Mouse (Mus musculus) heart, adult 9 months (tissue): ENCODE data around the gene Atp6v0a4.

Experiments
- DNase-seq, 2 experiments: peaks; one replicate each; pipeline ENCODE4 v3.0.0; 2022; ENCODE audit warnings: low spot score in 2 of 2

Atp6v0a4 gene

DNA sequence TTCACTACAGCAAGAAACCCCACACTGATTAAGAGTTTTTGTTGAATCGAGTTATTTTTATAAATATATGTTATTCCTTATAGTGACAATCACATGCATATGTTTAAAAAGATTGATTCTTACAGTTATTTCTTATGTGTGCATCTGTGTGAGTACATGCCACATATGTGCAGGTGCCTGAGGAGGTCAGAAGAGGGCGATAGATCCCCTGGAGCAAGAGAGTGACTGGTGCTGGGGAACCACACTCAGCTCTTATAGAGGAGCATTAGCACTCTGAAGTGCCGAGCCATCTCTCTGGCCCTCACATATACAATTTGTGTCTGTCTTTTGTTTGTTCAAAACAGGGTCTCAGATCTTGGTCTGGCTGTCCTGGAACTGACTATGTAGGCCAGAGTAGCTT is 50.8 kb downstream of the Atp6v0a4 start:
- DNase-seq, result no peak

DNA sequence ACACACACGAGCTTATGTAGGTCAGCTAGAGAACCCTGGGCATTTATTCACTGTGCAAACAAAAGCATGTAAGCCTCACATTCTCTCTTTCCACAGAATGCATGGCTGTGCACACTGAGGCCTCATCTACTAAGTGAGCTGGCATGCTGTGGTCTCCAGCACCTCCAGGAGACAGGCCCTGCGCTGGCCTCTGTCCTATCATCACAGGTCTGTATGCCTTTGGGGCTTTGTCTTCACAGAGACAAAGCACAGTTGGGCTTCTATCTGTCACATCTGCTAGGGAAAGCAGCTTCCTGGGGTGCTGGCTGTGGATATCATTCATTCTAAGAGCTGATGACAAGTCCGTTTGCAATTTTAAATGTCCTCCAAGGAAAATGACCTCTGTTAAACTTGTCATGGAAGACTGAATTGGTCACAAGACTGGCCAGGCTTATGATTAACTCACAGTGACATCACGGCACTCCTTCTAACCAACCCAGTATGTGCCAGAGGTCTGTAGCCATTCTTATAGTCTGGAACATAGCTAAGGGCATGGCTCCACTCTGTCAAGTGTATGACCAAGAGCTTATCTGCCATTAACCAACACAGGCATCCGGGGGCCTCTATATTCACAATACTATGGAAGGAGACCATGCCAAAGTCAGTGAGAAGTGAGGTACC is 52.1 kb downstream of the Atp6v0a4 start:
- DNase-seq, result no peak

DNA sequence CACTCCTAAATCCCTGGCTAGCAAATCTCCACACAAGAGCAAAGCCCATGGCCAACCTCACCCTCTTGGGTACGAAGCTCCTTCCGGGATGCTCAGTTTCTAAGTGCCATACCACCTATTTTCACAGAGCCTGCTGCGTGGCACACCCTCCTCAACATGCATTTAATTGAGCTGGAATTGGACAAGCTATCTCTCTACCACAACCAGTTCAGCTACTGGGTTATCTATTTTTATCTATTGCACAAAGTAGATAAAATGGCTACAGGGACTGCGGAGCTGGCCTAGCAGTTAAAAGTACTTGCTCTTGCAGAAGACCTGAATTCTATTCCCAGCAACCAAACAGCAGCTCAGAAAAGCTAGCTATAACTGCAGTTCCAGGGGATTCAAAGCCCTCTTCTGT is 53.1 kb downstream of the Atp6v0a4 start:
- DNase-seq, result no peak

DNA sequence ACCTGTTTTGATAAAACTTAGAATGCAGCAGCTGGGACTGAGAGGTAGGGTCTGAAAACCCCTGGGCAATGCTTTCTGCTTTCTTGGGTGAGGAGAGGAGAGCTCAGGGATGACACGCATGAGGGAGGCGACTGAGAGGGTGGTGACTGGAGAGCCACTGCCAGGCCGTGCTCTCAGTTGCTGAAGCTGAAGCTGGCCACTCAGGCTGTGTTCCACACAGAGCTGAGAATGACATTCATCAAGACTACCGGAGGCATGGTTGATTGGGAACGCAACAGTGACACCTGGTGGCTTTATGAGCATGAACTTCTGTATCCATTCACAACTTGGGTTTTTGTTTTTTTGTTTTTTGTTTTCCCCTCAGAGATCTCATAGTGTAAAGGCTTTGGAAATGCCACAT is 58.2 kb downstream of the Atp6v0a4 start:
- DNase-seq, result peak; percentile 39 to 47

DNA sequence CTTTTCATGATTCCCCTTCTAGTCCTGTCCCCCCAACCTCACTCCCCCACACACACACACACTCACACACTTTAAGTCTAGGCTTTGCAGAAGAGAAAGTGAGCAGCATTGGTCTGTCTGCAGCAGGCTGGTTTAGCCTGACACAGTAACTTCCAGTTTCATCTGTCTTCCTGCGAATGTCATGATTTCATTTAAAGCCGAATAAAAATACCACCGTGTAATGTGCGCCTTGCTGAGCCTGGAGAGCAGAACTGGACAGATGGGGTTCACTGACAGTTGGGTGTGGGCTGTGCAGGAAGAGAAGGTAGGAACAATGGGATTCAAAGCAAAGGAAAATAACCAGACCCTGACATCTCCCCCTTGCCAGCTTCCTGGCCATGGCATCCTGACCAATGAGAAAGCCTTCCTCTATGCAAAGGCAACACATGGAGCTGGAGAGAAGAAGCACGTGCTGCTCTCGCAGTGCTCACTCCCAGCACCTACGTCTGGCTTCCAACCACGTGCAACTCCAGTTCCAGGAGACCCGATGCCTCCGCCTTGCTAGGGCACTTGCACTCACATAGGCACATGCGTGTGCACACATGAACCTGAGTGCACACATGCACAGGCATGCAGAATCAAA is 58.8 kb downstream of the Atp6v0a4 start:
- DNase-seq, result no peak

DNA sequence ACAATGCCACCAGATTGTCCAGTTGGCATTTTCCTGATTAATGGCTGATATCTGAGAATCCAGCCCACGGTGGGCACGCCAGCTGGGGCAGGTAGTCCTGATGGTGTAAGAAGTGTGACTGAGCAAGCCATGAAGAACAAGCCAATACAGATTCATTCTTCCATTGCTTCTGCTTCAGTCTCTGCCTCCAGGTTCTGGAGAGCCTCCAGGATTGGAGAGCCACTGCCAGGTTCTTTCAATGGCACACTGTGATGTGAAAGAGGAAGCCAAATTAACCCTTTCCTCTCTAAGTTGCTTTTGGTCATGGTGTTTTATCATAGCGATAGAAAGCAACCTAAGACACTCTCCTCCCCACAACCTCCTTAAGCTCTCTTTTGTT is 59.3 kb downstream of the Atp6v0a4 start:
- DNase-seq, result no peak

DNA sequence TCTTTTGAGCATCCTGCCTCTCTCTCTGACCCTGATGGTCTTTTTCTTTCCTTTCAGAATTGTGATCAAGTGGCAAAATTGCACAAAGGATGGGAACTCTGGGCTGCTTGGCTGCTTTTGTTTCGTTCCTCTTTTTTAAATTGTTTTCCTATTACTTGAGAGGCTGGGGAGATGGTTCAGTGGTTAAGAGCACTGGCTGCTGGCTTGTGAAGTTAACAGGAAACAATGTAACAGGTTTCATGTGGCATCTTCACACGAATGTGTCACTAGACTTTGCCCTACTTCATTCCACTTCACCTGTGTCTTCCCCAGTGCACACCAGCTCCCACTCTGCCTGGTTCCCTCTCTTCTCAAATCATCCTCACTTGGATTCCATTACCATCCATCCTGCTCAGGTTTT is 59.8 kb downstream of the Atp6v0a4 start:
- DNase-seq, result no peak

DNA sequence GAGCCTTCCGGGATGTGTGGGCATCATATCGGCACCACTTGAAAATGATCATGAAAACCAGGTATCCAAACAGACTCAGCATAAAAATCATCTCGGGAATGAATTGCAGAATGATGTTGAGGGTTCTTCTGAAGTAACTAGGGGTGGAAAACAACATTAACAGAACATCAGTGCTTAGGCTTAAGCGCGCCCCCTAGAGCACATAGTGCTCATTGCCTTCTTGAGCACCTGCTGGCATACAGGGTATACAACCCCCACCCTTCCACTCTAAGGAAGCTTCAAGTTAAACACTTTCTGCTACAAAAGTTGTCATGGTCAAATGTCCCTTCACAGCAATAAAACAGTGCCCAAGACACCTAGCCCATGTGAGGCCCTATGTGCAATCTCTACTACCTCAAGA is 65.6 kb downstream of the Atp6v0a4 start:
- no peak for DNase-seq

DNA sequence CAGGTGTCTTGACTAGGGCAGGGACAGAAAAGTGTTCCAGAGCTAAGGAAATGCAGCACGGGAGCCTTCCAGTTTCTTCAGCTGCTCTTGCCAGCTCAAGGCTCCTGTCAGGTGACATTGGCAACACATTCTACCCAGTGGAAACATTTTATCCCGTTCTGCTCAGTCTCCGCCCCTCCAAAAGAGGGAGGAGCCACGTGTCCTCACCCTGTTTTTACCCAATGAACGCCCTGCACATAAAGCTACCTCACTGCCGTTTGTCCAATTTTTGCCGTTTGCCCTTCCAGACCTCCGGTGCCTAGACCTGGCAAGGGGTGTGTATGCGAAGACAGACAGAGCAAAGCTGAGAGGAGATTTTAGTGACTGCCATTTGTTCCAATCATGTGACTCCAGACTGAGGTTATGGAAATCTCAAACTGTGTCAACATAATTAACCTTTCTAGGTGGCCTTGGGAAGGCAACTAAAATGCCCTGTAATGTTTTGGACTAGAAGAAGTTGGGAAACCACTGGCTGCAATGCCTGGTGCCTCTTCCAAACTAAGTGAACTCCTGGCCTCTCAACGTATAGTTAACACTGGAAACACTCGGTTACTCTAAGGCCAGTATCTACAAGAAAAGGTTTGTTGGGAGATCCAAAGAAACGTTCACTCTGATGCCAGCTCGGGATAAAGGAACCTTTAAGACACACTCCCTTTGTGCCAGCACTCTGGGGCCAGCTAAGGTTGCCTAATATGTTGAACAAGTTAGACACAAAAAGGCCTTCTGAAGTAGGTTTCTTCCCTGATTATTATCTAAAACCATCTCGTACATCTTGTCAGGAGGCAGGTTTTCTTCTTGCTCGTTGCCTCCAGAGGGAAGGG is 68.7 kb downstream of the Atp6v0a4 start:
- no peak for DNase-seq

DNA sequence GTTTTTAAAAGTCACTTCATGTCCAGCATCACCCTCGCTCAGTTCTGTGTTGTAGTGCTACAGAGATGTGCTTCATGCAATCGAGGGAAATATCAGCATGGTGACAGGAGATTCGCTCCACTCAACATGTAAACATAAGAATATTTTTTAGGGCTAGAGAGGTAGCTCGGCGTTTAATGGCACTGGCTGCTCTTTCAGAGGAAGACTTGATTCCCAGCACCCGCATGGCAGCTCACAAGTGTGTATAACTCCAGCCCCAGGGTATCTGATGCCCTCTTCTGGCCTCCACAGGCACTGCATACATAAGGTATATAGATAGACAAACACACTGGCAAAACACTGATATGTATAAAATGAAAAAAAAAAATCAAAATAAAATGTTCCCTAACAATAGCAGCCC is 74.8 kb downstream of the Atp6v0a4 start:
- no peak for DNase-seq

DNA sequence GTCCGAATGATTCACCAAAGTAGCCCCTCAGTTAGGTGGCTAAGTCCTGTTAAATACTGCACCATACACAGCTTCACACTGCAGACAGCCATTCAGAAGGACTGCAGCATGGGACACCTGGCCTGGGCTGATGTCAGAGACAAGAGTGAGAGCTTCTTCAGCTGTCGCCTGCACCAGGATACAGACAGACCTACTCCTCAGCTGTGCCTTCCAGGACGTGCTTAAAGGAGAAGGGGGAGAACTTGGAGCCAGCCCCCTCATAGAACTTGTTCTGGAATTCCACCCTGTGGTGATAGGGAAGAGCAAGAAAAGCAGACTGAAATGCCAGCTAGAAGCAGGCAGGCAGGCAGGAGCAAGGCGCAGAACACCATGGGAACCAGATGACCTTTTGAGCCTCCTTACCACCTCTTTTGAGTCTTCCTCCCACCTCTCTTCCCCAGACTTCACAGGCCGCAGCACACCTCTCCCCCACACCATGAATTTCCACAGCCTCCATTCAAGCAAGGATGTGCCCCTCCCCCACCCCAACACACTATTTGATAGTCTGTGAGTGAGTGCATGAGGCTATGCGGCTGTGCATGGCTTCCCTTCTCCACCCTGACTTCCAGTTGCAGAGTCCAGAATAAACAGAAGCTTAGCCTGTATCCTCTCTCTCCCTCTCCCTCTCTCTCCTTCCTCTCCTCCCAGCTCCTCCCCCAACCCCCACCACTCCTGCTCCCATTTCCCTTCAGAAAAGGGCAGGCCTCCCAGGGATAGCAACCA is 75.4 kb downstream of the Atp6v0a4 start:
- peak in 1 of 2 experiments; percentile 27 for DNase-seq

DNA sequence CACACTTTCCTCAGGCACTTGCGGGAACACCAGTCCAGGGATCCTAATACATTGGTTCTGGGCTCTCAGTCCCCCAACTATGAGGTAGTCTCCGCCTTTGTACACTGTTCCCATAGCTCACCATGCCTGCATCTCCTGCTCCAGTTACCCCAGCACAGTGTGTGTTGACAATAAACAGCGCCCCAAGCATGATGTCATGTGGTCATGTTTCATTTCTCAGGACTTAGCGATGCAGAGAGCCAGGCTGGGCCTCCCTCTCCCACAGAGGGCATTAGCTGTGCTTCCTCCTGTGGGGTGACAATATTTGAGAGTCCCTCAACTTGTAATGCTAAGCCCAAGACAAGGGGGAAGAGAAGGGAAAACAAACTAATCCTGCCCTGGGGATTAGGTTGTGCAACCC is 76.4 kb downstream of the Atp6v0a4 start:
- peak; percentile 26 to 39 for DNase-seq

DNA sequence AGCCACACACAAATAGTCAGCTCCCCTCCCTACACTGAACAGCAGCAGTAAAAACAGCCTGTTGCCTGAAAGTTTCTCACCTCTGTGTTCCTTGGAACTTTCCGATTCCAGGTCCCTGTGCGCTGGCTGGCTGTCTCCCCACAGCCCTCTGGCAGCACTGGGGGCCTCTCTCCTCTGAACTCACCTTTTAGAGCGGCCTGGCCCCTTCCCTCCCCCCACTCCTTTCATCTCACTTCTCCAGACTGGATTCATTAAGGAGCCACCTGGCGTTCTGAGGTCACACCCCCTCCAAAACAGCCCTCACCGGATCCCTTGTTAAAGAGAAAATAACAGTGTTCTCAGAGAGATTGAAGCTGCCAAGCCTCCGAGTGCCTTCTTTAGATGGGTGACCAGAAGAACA is 77.5 kb downstream of the Atp6v0a4 start, which contains the start of gene Svopl:
TSS of gene Svopl (minus strand) at position 159 of the 400 bp plus-strand sequence.
- no peak for DNase-seq

DNA sequence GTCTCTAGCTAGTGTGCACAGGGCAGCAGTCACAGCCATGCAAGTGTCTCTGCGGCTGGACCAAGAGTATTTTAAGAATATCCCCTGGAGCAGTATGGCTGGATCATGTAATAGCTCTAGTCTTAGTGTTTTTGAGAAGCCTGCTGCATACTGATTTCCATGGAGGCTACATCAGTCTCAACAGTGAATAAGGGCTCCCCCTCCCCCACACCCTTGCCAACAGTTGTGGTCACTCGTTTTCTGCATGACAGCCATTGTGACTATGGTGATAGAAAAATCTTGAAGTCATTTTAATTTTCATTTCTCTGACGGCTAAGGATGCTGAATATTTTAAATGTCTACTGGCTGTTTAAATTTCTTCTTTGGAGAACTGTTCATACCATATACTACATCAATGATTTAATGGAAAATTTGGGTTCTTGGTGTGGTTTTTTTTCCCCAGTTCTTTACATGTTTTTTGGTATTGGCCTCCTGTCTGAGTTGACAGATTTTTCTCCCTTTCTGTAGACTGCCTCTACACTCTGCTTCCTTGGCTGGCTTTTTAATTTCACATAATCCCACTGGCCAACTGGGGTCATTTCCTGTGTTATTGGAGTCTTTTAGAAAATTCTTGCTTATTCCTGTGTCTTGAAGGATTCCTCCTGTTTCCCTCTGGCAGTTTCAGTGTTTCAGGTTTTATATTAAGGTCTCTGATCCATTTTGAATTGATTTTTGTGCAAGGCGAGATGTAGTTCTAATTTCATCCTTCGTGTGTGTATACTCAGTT is 91.4 kb downstream of the Atp6v0a4 start:
- DNase-seq, result peak; percentile 29 to 31

DNA sequence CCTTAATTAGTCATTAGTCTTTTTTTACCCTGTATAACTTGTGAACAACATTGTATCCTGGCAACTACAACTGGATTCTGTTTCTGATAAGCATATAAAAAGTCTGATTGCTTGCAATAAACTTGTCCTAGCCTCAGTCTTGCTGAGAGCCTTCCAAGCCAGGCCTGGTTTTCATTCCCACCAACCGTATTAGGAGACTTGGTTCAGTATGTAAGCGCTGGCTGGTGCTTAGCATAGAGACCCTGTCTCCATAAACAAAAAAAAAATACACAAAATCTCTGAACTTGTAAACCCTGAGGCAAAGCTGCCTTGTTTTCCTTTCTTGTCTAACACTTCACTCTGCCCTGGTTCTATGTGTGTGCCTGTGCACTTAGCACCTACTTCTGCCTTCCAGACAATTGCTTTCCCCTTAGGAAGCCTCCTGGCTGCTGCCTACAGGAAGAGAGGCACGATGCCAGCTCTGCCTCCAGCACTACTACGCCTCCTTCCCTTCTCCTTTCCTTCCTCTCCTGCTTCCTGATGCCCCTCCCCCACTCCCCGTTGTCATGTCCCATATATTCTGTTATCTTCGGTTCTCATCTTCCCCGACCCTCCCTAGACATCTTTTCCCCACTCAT is 92.4 kb downstream of the Atp6v0a4 start:
- DNase-seq, result no peak

DNA sequence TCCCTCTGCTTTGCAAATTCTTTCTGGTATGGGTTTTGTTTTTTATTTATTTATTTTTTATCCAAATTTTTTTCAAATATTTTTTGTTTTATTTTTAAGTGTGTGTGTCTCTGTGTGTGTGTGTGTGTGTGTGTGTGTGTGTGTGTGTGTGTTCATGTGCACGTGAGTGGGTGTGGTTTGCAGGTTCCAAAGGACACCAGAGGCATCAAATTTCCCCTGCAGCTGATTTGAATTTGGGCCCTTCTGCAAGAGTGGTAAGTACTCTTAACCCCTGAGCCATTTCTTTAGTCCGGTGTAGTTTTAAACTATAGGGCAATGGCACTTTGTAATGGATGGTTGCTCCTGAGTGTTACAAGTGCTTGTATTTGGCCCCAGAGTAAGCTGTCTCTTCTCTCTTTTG is 96.2 kb downstream of the Atp6v0a4 start:
- DNase-seq, result no peak

DNA sequence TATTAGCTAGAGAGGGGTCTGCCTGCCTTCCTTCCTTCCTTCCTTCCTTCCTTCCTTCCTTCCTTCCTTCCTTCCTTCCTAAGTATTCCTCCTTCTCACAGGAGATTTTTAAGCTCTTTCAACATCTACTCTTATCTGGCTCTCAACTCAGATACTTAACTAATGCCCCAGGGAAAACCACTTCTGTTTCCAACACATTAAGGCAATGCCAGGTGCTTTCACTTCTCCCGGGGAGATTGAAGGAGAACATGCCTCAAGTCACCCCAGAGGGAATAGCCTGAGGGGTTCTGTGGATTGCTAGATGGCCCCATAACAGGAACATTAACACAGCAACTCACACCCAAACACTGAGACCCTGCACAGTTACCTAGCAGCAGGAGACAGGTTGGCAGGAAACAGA is 96.6 kb downstream of the Atp6v0a4 start:
- no peak for DNase-seq

DNA sequence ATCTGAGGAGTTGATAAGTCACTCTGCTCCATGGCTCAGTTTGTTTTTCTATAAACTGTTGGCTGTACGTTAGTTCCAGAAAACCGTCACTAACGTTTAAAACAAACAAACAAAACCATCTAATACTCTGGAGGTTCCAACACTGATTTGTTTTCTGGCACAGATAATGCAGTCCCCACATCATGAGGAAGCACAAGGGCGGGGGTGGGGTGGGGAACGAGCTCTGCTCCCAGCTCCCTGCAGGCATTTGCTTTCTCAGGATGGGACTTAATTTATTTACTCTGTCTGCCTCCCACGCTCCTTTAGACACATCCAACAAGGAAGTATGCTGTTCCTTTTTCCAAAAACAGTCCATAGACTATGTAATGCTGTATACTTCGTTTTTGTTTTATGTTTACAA is 101.1 kb downstream of the Atp6v0a4 start:
- no peak for DNase-seq

DNA sequence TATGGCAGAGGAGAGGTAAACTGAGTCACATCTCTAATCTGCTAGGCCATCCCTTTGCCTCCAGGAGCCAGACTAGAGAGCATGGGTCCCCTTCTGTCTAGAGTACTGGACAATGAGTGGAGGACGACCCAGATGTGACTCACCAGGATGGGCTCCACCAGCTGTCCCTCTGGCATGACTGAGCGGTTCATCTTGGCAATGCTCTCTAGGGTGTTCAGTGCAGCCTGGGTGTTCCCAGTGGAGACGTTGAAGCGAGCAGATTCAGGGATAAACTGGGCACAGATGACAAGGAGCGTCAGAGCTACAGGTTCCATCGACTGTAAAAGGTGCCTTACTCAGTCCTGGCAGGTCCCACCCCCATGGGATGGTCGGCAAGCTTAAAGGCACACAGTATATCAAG is 103.0 kb downstream of the Atp6v0a4 start:
- no peak for DNase-seq

DNA sequence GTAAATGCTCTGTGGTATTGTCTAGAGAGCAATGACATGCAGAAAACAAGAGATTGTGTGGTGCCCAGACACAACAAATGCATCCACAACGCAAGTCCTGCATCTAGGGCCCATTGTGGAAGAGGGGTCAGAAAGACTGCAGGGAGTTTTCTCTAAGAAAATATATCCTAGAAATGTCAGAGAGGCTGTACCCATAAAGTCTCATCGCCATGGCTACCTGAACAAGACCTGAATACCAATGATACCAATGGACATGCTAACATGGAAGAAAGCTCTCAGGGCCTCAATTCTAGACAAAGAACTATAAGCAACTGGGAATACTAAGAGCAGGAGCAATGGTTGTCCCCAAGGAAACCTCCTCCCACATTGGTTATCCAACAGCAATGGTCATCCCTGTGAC is 111.6 kb downstream of the Atp6v0a4 start:
- DNase-seq, result no peak

DNA sequence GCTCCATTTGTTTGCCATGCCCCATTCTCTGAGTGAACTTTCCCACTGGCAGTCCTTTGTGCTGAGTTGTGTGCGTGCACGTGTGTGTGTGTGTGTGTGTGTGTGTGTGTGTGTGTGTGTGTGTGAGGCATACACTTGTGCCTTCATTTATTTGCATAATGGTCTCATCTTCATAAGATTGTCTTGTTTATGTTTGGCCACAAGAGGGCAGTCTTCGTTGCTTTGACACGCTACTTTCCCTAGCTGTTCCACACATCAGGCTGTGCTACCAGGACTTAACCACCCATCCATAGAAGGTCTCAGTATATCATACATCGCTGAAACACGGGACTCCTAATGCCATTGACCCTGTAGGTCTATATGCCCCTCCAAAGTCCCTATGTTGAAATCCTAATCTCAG is 116.9 kb downstream of the Atp6v0a4 start:
- peak; percentile 19 to 47 for DNase-seq
